8 mouse cellular contexts compared by ENCODE assay signal in the genomic region with DNA sequence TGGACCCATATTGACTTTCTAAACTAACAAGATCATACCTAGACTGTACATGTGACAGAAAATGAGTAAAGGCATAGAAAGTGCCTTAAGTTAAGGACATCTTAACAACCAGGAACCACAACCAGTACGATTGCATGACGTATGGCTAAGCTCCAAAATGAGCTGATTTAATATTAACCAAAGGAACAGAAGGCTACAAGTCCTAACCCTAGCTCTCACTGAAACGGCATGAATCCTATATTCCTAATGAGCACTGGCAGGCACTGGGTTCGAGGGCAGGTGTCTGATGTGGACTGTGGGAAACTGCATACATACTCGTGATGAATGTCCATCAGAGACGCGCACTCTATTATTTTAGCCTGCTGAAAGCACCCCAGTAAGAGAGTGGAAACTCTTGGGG. TPM values are rescaled to one million over a fixed set of nuclear protein-coding genes. Genes with fewer than 3 reads are reported as not detected.
DNase-seq lines count a peak whose midpoint lies in the region; ATAC-seq and TF ChIP-seq lines count a peak whose summit lies in the region.

No protein-coding gene starts in this region.

- ATAC-seq in heart, embryonic 14.5 days (ENCODE audit: insufficient number of reproducible peaks, insufficient read depth, low FRiP score, low read depth), result no peak
- no peak for ATAC-seq in hindbrain, embryonic 15.5 days (ENCODE audit: low FRiP score, low read depth)
- ATAC-seq in midbrain, embryonic 11.5 days (ENCODE audit: low FRiP score), result no peak

- no peak for DNase-seq in heart, adult 8-10 months (ENCODE audit: low spot score)
- no peak for DNase-seq in midbrain, embryonic 11.5 days (ENCODE audit: low spot score, missing footprints)
- DNase-seq in gastrocnemius, adult 18-20 months (ENCODE audit: low spot score), result no peak
- DNase-seq in layer of hippocampus, postnatal 36 days, result no peak
- DNase-seq in retina, postnatal 1 day, result no peak

- H3K36me3 ChIP-seq in heart, embryonic 14.5 days (ENCODE audit: control insufficient read depth, insufficient read depth, low read length), result no peaks in the 10 kb centered on the region
- H3K36me3 ChIP-seq in hindbrain, embryonic 15.5 days, result no peaks in the 10 kb centered on the region
- H3K36me3 ChIP-seq in midbrain, embryonic 11.5 days (ENCODE audit: control insufficient read depth, insufficient read depth, low read length), result no peaks in the 10 kb centered on the region

- peak overlapping the region in 1 of 2 experiments; percentile 95; a peak in 2 of 4 replicates for H3K27ac ChIP-seq in heart, embryonic 14.5 days (replicated peaks in 1 of 2; ENCODE audit: control insufficient read depth in 1 of 2, insufficient read depth in 1 of 2, low read depth in 2 of 2, low read length in 2 of 2)
- H3K27ac ChIP-seq in bone marrow, adult 2 months (ENCODE audit: control insufficient read depth, insufficient read depth, low read depth, low read length, poor library complexity), result peak overlapping the region; percentile 0; the same call in 1 of the 2 replicates
- H3K27ac ChIP-seq in hindbrain, embryonic 15.5 days (replicated peaks), result no peak overlapping the region
- no peak overlapping the region for H3K27ac ChIP-seq in midbrain, embryonic 11.5 days (ENCODE audit: low read depth, low read length)

- H3K4me1 ChIP-seq in heart, embryonic 14.5 days (ENCODE audit: control insufficient read depth in 2 of 2, insufficient read depth in 2 of 2, low read length in 2 of 2), result peaks cover 10 to 36% of the 10 kb centered on the region in 2 experiments
- peaks cover 4% of the 10 kb centered on the region; the same call in 1 of the 2 replicates for H3K4me1 ChIP-seq in bone marrow, adult 2 months (ENCODE audit: control insufficient read depth, insufficient read depth, low read length)
- peaks cover 26% of the 10 kb centered on the region for H3K4me1 ChIP-seq in hindbrain, embryonic 15.5 days (replicated peaks)
- peaks cover 7% of the 10 kb centered on the region; the same call in 1 of the 2 replicates for H3K4me1 ChIP-seq in midbrain, embryonic 11.5 days (ENCODE audit: control insufficient read depth, insufficient read depth, low read length)

- peak overlapping the region; percentile 93 for H3K4me2 ChIP-seq in heart, embryonic 14.5 days (ENCODE audit: low read length)
- peak overlapping the region; percentile 87 for H3K4me2 ChIP-seq in hindbrain, embryonic 15.5 days
- H3K4me2 ChIP-seq in midbrain, embryonic 11.5 days, result peak overlapping the region; percentile 72

- WGBS in heart, embryonic 14.5 days, result 36% methylated on average over 7 of the region's 7 CpGs
- WGBS in bone marrow, adult 2 months, result under 1% methylated on average over 7 of the region's 7 CpGs
- WGBS in hindbrain, embryonic 15.5 days, result 25% methylated on average over 7 of the region's 7 CpGs
- 50% methylated on average over 7 of the region's 7 CpGs for whole genome bisulfite sequencing in midbrain, embryonic 11.5 days

- no peaks in the 10 kb centered on the region for H3K27me3 ChIP-seq in heart, embryonic 14.5 days (ENCODE audit: control insufficient read depth, insufficient read depth, low read length)
- no peaks in the 10 kb centered on the region for H3K27me3 ChIP-seq in hindbrain, embryonic 15.5 days
- no peaks in the 10 kb centered on the region for H3K27me3 ChIP-seq in midbrain, embryonic 11.5 days (ENCODE audit: control insufficient read depth, insufficient read depth, low read length)

- no peak for TF ChIP-seq CTCF in bone marrow, adult 2 months (IDR thresholded peaks at IDR 0.05; ENCODE audit: control insufficient read depth, insufficient read depth, low read length)

- peak overlapping the region; percentile 92 to 96 for H3K4me3 ChIP-seq in heart, embryonic 14.5 days (ENCODE audit: control insufficient read depth in 1 of 2, insufficient read depth in 1 of 2, low read depth in 1 of 2, low read length in 2 of 2)
- H3K4me3 ChIP-seq in bone marrow, adult 2 months (replicated peaks; ENCODE audit: control insufficient read depth, low read depth, low read length), result peak overlapping the region; percentile 99
- H3K4me3 ChIP-seq in hindbrain, embryonic 15.5 days, result peak overlapping the region; percentile 98
- H3K4me3 ChIP-seq in midbrain, embryonic 11.5 days (ENCODE audit: low read depth, low read length), result peak overlapping the region; percentile 97

- H3K9ac ChIP-seq in heart, embryonic 14.5 days (ENCODE audit: low read length), result peak overlapping the region; percentile 97
- H3K9ac ChIP-seq in hindbrain, embryonic 15.5 days, result peak overlapping the region; percentile 99
- H3K9ac ChIP-seq in midbrain, embryonic 11.5 days (ENCODE audit: low read length), result peak overlapping the region; percentile 98

- no peaks in the 10 kb centered on the region for H3K9me3 ChIP-seq in heart, embryonic 14.5 days (ENCODE audit: control insufficient read depth, low read length)
- H3K9me3 ChIP-seq in hindbrain, embryonic 15.5 days, result no peaks in the 10 kb centered on the region
- no peaks in the 10 kb centered on the region for H3K9me3 ChIP-seq in midbrain, embryonic 11.5 days (ENCODE audit: control insufficient read depth, low read length)

- TF ChIP-seq POLR2A in bone marrow, adult 2 months (IDR thresholded peaks at IDR 0.05; ENCODE audit: borderline replicate concordance, control insufficient read depth, low read depth, low read length), result no peak

RNA-seq across cellular contexts. Expression of gene Dcun1d1, which starts 5.9 kb away (rescaled TPM):
- polyA plus RNA-seq in heart, embryonic 14.5 days (2014; fragmentation: Nextera tagmentation; extraction: Ambion mirVana), result 81.2 and 86.0 TPM in 2 replicates
- total RNA-seq in heart, adult 8-10 months (2022), result 10 to 100 TPM; 52.1 to 56.2 (median 54.0) TPM
- 23.3 and 28.0 TPM in 2 replicates for polyA plus RNA-seq in bone marrow, adult 2 months (2011; ENCODE audit: insufficient read depth, insufficient read length, low replicate concordance, missing spikeins)
- polyA plus RNA-seq in hindbrain, embryonic 15.5 days (2015; fragmentation: Nextera tagmentation; extraction: Ambion mirVana), result 97.4 and 101 TPM in 2 replicates
- polyA plus RNA-seq in midbrain, embryonic 11.5 days (2014; fragmentation: Nextera tagmentation; extraction: Ambion mirVana), result 101 and 105 TPM in 2 replicates
- 10 to 100 TPM; 71.4 to 86.1 TPM for total RNA-seq in gastrocnemius, adult 18-20 months (2021)
- total RNA-seq in layer of hippocampus, postnatal 36 days (2021), result 10 to 100 TPM; 66.5 to 68.4 TPM
